Mouse (Mus musculus) heart, adult 2 months (tissue): Measurements from ENCODE around the gene P4hb.

Source experiments
- CTCF ChIP-seq: fragments of 200-600 bp; IDR thresholded peaks from 2 replicates; pipeline ENCODE4 v1.8.1; 2022; ENCODE audit warnings: antibody characterized with exemption, mild to moderate bottlenecking, moderate library complexity
- POLR2A ChIP-seq: fragments of 200-500 bp; IDR thresholded peaks from 2 replicates; pipeline ENCODE4 v1.6.1; 2011; ENCODE audit warnings: mild to moderate bottlenecking, low read depth, low read length, control low read depth; ENCODE audit not compliant: insufficient read depth

DNA sequence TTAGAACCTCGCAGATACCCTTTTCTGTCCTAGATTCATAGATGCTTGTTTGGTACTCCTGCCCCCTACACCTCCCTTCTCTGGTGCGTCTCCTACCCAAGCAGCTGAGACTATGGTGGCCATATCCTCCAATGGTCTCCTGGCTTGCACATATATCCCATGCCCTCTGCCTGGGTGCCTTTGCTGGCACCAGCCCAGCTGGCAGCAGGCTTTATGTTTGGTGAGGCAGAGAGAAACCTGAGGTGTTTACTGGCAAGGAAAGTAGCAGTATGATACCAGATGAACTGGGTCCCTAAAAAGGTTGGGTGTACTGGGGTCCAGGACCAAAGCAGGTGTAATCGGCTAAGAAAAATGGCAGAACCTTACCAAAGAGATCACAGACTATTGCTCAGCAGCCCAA, 27.1 kb downstream of the P4hb start:
- TF ChIP-seq POLR2A = no peak
- TF ChIP-seq CTCF = no peak
